Mouse (Mus musculus) natural killer cell, adult 2 months (primary cell): ENCODE results near the gene Isyna1.
A peak's percentile ranks its signal among the peaks of the same experiment; 100 is the strongest.

Experiments
- DNase-seq, 2 experiments: peaks; one replicate each; pipeline ENCODE4 v3.0.0; 2022; ENCODE audit warnings: low spot score in 2 of 2

The Isyna1 gene

GRCm38 (mm10) chr8:70622220-70622619 lies 28.0 kb downstream of the Isyna1 start:
- DNase-seq = no peak

GRCm38 (mm10) chr8:70625104-70625503 lies 30.9 kb downstream of the Isyna1 start:
- DNase-seq = peak; percentile 45 to 65

- DNase-seq = no peak
Measured at GRCm38 (mm10) chr8:70627041-70627440, 32.9 kb downstream of the Isyna1 start.

GRCm38 (mm10) chr8:70628986-70629490 lies 34.9 kb downstream of the Isyna1 start:
- DNase-seq = no peak

GRCm38 (mm10) chr8:70629574-70630531 lies 35.7 kb downstream of the Isyna1 start:
- DNase-seq = peak; percentile 88 to 94

DNA sequence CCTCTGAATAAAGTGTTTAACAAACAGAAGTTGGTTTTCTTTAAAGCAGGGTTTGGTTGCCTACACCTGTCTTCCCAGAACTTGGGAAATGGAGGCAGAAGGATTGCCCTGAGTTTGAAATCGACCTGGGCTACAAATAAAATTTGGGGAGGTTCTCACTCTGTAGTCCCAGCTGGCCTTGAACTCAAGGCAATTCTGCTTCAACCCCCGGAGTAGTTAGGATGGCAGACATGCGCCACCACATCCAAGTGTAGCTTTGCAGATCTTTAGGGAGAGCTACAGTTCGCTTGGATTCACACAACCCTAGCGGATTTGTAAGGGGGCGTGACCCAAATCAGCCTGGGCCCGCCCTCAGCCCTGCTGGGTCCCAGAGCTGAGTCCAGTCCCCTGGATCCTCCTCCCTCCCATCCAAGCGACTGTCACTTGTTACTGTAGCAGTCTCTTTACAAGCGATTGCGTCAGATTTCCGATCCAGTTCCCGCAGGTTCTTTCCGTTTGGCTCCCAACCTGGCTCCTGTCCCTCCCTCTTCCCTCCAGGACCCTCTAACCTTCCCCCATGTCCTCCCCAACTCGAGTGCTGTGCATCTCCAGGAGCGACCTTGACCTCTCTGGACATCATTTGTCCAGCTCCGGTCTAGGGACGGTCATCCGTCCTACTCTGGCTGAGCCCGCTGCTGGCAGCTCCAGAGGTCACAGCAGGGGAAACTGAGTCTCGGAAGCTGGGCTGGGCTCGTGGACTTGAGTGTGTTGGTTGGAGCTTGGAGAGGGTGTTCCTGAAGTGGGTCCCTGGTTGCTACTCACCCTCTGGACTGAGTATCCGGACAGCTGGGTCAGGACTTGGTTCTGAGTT lies 36.6 kb downstream of the Isyna1 start:
- no peak for DNase-seq

DNA sequence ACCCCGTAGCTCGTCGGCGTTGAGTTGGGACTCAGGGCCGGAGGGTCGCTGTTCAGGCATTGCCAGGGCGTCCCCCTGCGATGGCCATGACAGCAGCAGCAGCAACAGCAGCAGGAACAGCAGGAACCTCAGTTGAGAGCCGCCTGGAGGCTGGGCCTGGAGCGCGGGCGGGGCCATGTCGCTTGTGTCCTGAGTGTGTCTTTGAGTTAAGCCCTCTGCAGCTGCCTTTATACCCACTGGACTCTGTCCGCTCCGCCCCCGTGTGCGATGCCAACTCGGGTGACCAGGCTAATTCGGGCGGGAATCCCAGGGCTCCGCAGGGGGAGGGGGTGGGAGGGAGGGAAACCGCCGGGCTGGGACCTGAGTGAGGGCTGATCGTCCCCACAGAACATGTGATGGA lies 37.3 kb downstream of the Isyna1 start:
- no peak for DNase-seq

- DNase-seq = no peak
Measured at GRCm38 (mm10) chr8:70632346-70632892, 38.2 kb downstream of the Isyna1 start, which contains the start of gene Gdf15. Gene Gdf15 (minus strand): TSS chr8:70632456.

GRCm38 (mm10) chr8:70634066-70634465 lies 39.9 kb downstream of the Isyna1 start:
- peak in 1 of 2 experiments; percentile 29 for DNase-seq

GRCm38 (mm10) chr8:70635527-70635926 lies 41.4 kb downstream of the Isyna1 start:
- peak in 1 of 2 experiments; percentile 49 for DNase-seq

DNA sequence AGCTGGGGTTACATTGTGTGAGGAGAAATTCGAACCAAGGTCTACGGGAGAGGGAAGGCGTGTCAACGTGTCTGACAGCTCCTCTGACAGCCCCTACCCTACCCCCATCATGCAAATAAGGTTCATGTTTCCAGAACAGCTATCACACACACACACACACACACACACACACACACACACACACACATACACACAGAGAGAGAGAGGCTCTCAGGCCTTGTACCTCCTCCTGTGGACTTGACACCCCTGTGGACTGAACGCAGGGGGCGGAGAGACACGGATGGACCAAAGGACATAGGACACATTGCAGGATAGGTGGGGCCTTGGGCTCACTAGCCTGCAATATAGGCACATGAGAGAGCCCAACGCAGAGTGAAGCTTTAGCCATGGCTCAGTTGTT lies 42.7 kb downstream of the Isyna1 start:
- no peak for DNase-seq

GRCm38 (mm10) chr8:70638752-70639151 lies 44.6 kb downstream of the Isyna1 start:
- DNase-seq = no peak

DNA sequence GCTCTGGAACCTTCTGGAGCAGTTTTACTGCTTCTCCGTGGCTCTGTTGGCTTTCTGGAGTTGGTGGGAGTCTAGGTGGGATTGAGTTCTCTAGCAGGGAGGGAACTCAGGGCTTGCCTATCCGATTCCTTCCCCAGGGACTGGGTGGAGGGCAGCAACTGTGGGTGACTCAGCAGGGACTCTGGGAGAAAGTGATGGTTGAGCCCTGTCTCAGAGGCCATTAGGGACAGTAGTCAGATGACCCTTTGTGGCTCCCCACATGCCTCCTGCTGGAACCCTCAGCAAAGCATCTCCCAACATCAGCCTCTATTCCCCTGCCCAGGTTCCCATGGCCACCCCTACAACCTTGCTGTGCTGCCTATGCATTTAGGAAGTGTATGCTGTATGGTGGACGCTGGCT lies 48.8 kb downstream of the Isyna1 start:
- no peak for DNase-seq

DNA sequence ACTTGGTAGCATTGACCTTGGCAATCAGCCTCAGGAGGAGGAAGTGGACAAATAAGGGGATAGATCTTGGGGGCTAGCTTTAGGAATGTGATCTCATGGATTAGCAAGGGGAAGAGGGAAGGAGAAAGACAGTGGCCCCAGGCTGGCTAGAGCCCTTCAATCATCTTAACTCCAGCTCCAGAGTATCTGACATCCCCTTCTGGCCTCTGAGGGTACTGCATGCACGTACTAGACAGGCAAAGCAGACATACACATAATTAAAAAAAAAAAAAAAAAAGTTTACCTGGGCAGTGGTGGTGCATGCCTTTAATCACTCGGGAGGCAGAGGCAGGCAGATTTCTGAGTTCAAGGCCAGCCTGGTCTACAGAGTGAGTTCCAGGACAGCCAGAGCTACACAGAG lies 49.9 kb downstream of the Isyna1 start:
- peak in 1 of 2 experiments; percentile 37 for DNase-seq

- no peak for DNase-seq
Measured at GRCm38 (mm10) chr8:70645501-70646224, 51.5 kb downstream of the Isyna1 start.

- no peak for DNase-seq
Measured at GRCm38 (mm10) chr8:70646369-70646768, 52.2 kb downstream of the Isyna1 start.

DNA sequence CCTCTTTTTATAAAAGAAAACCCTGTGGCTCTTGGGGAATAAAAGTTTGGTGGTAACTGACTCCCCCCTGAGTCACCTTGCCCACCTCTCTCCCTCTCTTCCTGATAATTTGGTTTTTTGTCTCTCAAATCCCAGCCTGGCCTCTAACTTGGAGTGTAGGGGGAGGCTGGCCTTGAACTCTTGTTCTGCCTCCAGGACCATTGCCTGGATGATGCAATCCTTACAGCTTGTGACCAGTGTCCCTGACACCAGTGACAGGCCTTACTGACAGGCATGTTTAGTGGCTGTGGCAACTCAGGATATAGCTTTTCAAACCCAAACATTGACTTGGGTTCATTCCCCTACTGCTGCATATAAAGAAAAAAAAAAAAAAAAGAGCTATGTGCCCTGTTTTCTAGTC lies 52.6 kb downstream of the Isyna1 start:
- DNase-seq = no peak
